Mouse (Mus musculus): Measurements from ENCODE around the gene Gpi1. TPM values are rescaled to one million over a fixed set of nuclear protein-coding genes. Genes with fewer than 3 reads are reported as not detected.
A peak's percentile ranks its signal among the peaks of the same experiment; 100 is the strongest.

The Gpi1 gene
- 175 and 213 TPM in 2 replicates for polyA plus RNA-seq (2015; fragmentation: Nextera tagmentation; extraction: Ambion mirVana)

DNA sequence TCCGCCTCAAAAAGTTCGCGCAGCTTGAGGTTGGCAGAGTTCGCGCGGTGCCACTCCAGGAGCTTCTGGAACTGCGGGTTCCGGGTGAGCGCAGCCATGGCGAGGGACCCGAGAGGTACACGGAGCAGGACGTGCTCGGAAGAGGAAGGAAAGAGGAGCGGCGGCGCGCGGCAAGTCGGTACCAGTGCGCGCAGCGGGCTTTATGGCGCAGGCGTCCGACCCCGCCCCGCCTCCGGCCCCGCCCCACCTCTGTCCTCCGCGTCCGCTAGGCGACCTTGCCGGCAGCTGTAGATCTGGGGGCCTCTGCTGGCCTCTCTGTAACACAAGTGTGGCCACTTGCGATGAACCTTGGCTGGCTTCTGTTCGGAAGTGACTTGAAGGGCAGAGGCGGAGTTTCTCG lies at the start of gene Gpi1:
Gene Gpi1 (minus strand): TSS at position 221 of the 400 bp plus-strand sequence.
- H3K36me3 ChIP-seq (ENCODE audit: control insufficient read depth, insufficient read depth) = no peaks in the 10 kb centered on the region

DNA sequence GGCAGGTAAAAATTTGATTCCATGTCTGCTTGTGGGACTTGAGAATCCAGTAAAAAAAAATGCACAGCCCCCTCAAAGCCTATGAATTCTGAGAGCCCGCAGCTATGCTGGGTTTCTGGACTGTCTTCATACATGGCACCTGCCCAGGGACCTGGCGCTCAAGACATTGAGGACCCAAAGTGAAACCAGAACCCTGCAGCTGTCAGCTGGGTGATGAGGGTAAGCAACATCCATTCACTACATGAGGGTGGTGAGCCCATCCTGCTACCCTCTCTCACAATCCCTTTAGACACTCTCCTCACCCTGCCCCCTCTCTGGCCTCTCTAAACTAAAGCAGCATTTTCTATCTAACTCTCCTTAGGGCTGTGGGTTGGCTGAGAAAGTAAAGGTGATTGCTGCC lies 47.5 kb upstream of the Gpi1 start:
- no peak overlapping the region for H3K27ac ChIP-seq (ENCODE audit: low read length)
- no peak overlapping the region for H3K4me2 ChIP-seq (ENCODE audit: low read length)
- H3K9me3 ChIP-seq (ENCODE audit: control insufficient read depth, low read length) = no peaks in the 10 kb centered on the region
- H3K27me3 ChIP-seq (replicated peaks; ENCODE audit: control insufficient read depth, insufficient read depth, low read length) = no peaks in the 10 kb centered on the region
- no peak overlapping the region for H3K9ac ChIP-seq (replicated peaks; ENCODE audit: low read depth, low read length)
- ATAC-seq = no peak
- no peak overlapping the region for H3K4me3 ChIP-seq (replicated peaks; ENCODE audit: low read length)
- no peaks in the 10 kb centered on the region for H3K36me3 ChIP-seq (ENCODE audit: control insufficient read depth, insufficient read depth)
- no peaks in the 10 kb centered on the region for H3K4me1 ChIP-seq (replicated peaks; ENCODE audit: control insufficient read depth, insufficient read depth, low read length)
- WGBS = 98% methylated on average over 2 of the region's 2 CpGs

More for the DNA sequence above, at the start of gene Gpi1:
- peak; percentile 51 for ATAC-seq
- H3K4me3 ChIP-seq (replicated peaks; ENCODE audit: low read length) = peak within 1 kb of the TSS; percentile 69
- H3K4me2 ChIP-seq (ENCODE audit: low read length) = peak within 1 kb of the TSS; percentile 80
- H3K27me3 ChIP-seq (replicated peaks; ENCODE audit: control insufficient read depth, insufficient read depth, low read length) = no peaks in the 10 kb centered on the region
- no peaks in the 10 kb centered on the region for H3K9me3 ChIP-seq (ENCODE audit: control insufficient read depth, low read length)
- H3K27ac ChIP-seq (ENCODE audit: low read length) = peak within 1 kb of the TSS; percentile 27
- H3K9ac ChIP-seq (replicated peaks; ENCODE audit: low read depth, low read length) = peak within 1 kb of the TSS; percentile 76
- peaks cover 24% of the 10 kb centered on the region for H3K4me1 ChIP-seq (replicated peaks; ENCODE audit: control insufficient read depth, insufficient read depth, low read length)
- under 1% methylated on average over 39 of the region's 39 CpGs for WGBS

DNA sequence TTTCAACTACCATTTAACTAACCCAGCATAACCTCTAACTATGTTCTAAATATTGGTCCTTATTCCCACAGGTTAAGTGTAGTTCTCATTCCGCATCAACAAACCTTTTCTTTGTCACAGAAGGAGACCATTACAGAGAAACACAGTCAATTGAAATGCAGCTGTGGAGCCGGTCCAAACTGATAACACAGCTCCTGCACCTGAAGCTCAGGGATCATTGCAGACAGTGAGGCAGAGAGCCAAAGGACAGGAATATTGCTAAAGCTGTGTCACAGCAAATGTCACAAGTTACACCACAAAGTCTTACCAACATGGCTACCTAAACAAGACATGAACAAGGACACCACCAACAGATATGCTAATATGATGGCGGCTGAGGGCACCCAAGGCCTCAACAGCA lies 45.9 kb upstream of the Gpi1 start:
- H3K27me3 ChIP-seq (replicated peaks; ENCODE audit: control insufficient read depth, insufficient read depth, low read length) = no peaks in the 10 kb centered on the region
- H3K4me3 ChIP-seq (replicated peaks; ENCODE audit: low read length) = no peak overlapping the region
- no peak overlapping the region for H3K27ac ChIP-seq (ENCODE audit: low read length)
- no peaks in the 10 kb centered on the region for H3K9me3 ChIP-seq (ENCODE audit: control insufficient read depth, low read length)
- WGBS = 81% methylated on average over 3 of the region's 3 CpGs
- H3K4me1 ChIP-seq (replicated peaks; ENCODE audit: control insufficient read depth, insufficient read depth, low read length) = no peaks in the 10 kb centered on the region
- no peak overlapping the region for H3K4me2 ChIP-seq (ENCODE audit: low read length)
- no peak overlapping the region for H3K9ac ChIP-seq (replicated peaks; ENCODE audit: low read depth, low read length)
- ATAC-seq = no peak
- no peaks in the 10 kb centered on the region for H3K36me3 ChIP-seq (ENCODE audit: control insufficient read depth, insufficient read depth)

DNA sequence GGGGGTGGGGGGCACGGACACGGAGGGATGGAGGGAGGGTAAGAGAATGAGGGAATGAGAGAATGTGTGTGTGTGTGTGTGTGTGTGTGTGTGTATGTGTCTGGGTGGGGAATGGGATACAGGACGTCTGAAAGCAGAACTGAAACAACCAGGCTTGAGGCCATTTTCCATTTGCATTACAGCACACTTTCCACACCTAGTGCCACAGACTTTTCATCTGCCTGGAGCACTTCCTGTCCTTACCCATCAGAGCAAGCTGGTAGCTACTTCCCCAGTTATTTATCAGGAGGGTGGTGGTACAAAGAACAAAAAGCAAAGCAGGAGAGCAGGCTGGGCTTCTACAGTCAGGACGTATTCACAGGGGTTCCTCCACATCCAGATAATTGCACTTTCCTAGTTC lies 42.3 kb upstream of the Gpi1 start:
- Histone ChIP-seq H3K27me3 (replicated peaks; ENCODE audit: control insufficient read depth, insufficient read depth, low read length) (no peaks in the 10 kb centered on the region), H3K4me2 (ENCODE audit: low read length) (no peak overlapping the region), H3K27ac (ENCODE audit: low read length) (no peak overlapping the region), H3K9me3 (ENCODE audit: control insufficient read depth, low read length) (no peaks in the 10 kb centered on the region), H3K9ac (replicated peaks; ENCODE audit: low read depth, low read length) (no peak overlapping the region), H3K4me1 (replicated peaks; ENCODE audit: control insufficient read depth, insufficient read depth, low read length) (no peaks in the 10 kb centered on the region), H3K4me3 (replicated peaks; ENCODE audit: low read length) (no peak overlapping the region), H3K36me3 (ENCODE audit: control insufficient read depth, insufficient read depth) (no peaks in the 10 kb centered on the region)
- no peak for ATAC-seq
- WGBS = 66% methylated on average over 4 of the region's 4 CpGs

DNA sequence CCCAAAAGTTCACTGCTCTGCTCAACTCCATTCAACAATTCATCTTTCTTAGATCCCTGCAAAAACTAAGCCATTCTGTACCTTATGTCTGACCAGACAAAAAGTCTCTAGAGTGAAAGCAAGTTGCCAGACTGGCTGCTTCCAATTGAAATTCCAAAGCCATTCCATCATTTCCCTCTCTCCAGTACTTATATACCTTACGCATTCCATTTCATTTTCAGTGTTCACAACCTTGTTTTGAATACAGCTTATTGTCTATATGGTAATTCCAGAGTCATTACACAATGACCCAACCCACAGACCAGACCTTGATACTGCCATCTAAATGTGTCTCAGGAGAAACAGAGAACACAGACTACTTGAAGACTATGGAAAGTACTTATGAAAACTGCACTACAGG lies 38.3 kb upstream of the Gpi1 start:
- Histone ChIP-seq H3K4me2 (ENCODE audit: low read length) (no peak overlapping the region), H3K4me1 (replicated peaks; ENCODE audit: control insufficient read depth, insufficient read depth, low read length) (peaks cover 3% of the 10 kb centered on the region; the same call in 1 of the 2 replicates), H3K27ac (ENCODE audit: low read length) (no peak overlapping the region), H3K36me3 (ENCODE audit: control insufficient read depth, insufficient read depth) (no peaks in the 10 kb centered on the region; the same call in 1 of the 2 replicates), H3K9me3 (ENCODE audit: control insufficient read depth, low read length) (no peaks in the 10 kb centered on the region), H3K4me3 (replicated peaks; ENCODE audit: low read length) (no peak overlapping the region), H3K9ac (replicated peaks; ENCODE audit: low read depth, low read length) (no peak overlapping the region), H3K27me3 (replicated peaks; ENCODE audit: control insufficient read depth, insufficient read depth, low read length) (no peaks in the 10 kb centered on the region)
- no peak for ATAC-seq
- 46% methylated on average over 1 of the region's 1 CpGs for WGBS

GRCm38 (mm10) chr7:34266421-34266820 lies 36.3 kb upstream of the Gpi1 start:
- H3K36me3 ChIP-seq (ENCODE audit: control insufficient read depth, insufficient read depth) = no peaks in the 10 kb centered on the region; the same call in 1 of the 2 replicates
- H3K9ac ChIP-seq (replicated peaks; ENCODE audit: low read depth, low read length) = no peak overlapping the region
- H3K4me1 ChIP-seq (replicated peaks; ENCODE audit: control insufficient read depth, insufficient read depth, low read length) = peaks cover 3% of the 10 kb centered on the region; the same call in 1 of the 2 replicates
- H3K27me3 ChIP-seq (replicated peaks; ENCODE audit: control insufficient read depth, insufficient read depth, low read length) = no peaks in the 10 kb centered on the region
- no peak overlapping the region for H3K4me2 ChIP-seq (ENCODE audit: low read length)
- H3K9me3 ChIP-seq (ENCODE audit: control insufficient read depth, low read length) = no peaks in the 10 kb centered on the region
- ATAC-seq = no peak
- H3K4me3 ChIP-seq (replicated peaks; ENCODE audit: low read length) = no peak overlapping the region
- H3K27ac ChIP-seq (ENCODE audit: low read length) = no peak overlapping the region

GRCm38 (mm10) chr7:34265876-34266346 lies 35.8 kb upstream of the Gpi1 start:
- H3K9ac ChIP-seq (replicated peaks; ENCODE audit: low read depth, low read length) = no peak overlapping the region
- no peaks in the 10 kb centered on the region for H3K27me3 ChIP-seq (replicated peaks; ENCODE audit: control insufficient read depth, insufficient read depth, low read length)
- ATAC-seq = no peak; the same call in 1 of the 2 replicates
- no peak overlapping the region for H3K4me2 ChIP-seq (ENCODE audit: low read length)
- peaks cover 3% of the 10 kb centered on the region; the same call in 1 of the 2 replicates for H3K4me1 ChIP-seq (replicated peaks; ENCODE audit: control insufficient read depth, insufficient read depth, low read length)
- H3K27ac ChIP-seq (ENCODE audit: low read length) = no peak overlapping the region; the same call in 1 of the 2 replicates
- H3K36me3 ChIP-seq (ENCODE audit: control insufficient read depth, insufficient read depth) = no peaks in the 10 kb centered on the region; the same call in 1 of the 2 replicates
- H3K4me3 ChIP-seq (replicated peaks; ENCODE audit: low read length) = no peak overlapping the region
- H3K9me3 ChIP-seq (ENCODE audit: control insufficient read depth, low read length) = no peaks in the 10 kb centered on the region
- WGBS = 56% methylated on average over 5 of the region's 5 CpGs

- Histone ChIP-seq H3K36me3 (ENCODE audit: control insufficient read depth, insufficient read depth) (no peaks in the 10 kb centered on the region; the same call in 1 of the 2 replicates), H3K9me3 (ENCODE audit: control insufficient read depth, low read length) (no peaks in the 10 kb centered on the region), H3K27ac (ENCODE audit: low read length) (no peak overlapping the region), H3K27me3 (replicated peaks; ENCODE audit: control insufficient read depth, insufficient read depth, low read length) (no peaks in the 10 kb centered on the region), H3K4me1 (replicated peaks; ENCODE audit: control insufficient read depth, insufficient read depth, low read length) (peaks cover 3% of the 10 kb centered on the region; the same call in 1 of the 2 replicates), H3K4me3 (replicated peaks; ENCODE audit: low read length) (no peak overlapping the region), H3K4me2 (ENCODE audit: low read length) (no peak overlapping the region), H3K9ac (replicated peaks; ENCODE audit: low read depth, low read length) (no peak overlapping the region)
- 95% methylated on average over 5 of the region's 5 CpGs for WGBS
- no peak for ATAC-seq
Measured at GRCm38 (mm10) chr7:34263437-34263836, 33.3 kb upstream of the Gpi1 start.

DNA sequence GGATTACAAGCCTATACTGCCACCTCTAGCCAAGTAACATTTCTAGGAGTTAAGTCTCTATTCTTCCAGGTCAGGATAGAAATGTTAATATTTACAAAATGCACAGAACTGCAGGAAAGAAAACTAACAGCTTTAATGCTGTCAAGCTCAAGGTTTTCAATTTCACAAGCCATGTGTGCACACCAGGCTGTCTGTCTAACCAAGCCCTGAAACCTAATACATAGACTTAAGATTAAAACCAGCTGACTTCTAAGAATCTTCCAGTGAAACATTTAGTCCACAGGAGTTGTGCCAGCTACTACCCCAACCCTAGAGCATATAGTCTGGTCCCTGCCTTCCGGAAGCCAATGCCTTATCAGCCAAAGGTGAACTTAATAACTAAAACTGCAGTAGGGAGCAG lies 28.3 kb upstream of the Gpi1 start:
- WGBS = 95% methylated on average over 1 of the region's 1 CpGs
- no peaks in the 10 kb centered on the region for H3K4me1 ChIP-seq (replicated peaks; ENCODE audit: control insufficient read depth, insufficient read depth, low read length)
- peaks cover 5% of the 10 kb centered on the region; the same call in 1 of the 2 replicates for H3K36me3 ChIP-seq (ENCODE audit: control insufficient read depth, insufficient read depth)
- no peaks in the 10 kb centered on the region for H3K27me3 ChIP-seq (replicated peaks; ENCODE audit: control insufficient read depth, insufficient read depth, low read length)
- H3K9me3 ChIP-seq (ENCODE audit: control insufficient read depth, low read length) = no peaks in the 10 kb centered on the region
- no peak for ATAC-seq
- H3K4me3 ChIP-seq (replicated peaks; ENCODE audit: low read length) = no peak overlapping the region
- H3K4me2 ChIP-seq (ENCODE audit: low read length) = no peak overlapping the region
- no peak overlapping the region for H3K9ac ChIP-seq (replicated peaks; ENCODE audit: low read depth, low read length)
- H3K27ac ChIP-seq (ENCODE audit: low read length) = no peak overlapping the region

- Histone ChIP-seq H3K4me1 (replicated peaks; ENCODE audit: control insufficient read depth, insufficient read depth, low read length) (no peaks in the 10 kb centered on the region), H3K4me3 (replicated peaks; ENCODE audit: low read length) (no peak overlapping the region), H3K9ac (replicated peaks; ENCODE audit: low read depth, low read length) (no peak overlapping the region), H3K9me3 (ENCODE audit: control insufficient read depth, low read length) (no peaks in the 10 kb centered on the region), H3K27me3 (replicated peaks; ENCODE audit: control insufficient read depth, insufficient read depth, low read length) (no peaks in the 10 kb centered on the region), H3K4me2 (ENCODE audit: low read length) (no peak overlapping the region), H3K27ac (ENCODE audit: low read length) (no peak overlapping the region), H3K36me3 (ENCODE audit: control insufficient read depth, insufficient read depth) (peaks cover 5% of the 10 kb centered on the region; the same call in 1 of the 2 replicates)
- no peak for ATAC-seq
- 91% methylated on average over 9 of the region's 9 CpGs for WGBS
Measured at GRCm38 (mm10) chr7:34257279-34257678, 27.1 kb upstream of the Gpi1 start.

All from forebrain, embryonic 16.5 days (tissue).